Mouse (Mus musculus): Measurements from ENCODE around the gene Ttll13. TPM values are rescaled to one million over a fixed set of nuclear protein-coding genes. Genes with fewer than 3 reads are reported as not detected.

The Ttll13 gene
- total RNA-seq, 2 experiments from 2014 or later: 0.47 to 0.86 TPM

DNA sequence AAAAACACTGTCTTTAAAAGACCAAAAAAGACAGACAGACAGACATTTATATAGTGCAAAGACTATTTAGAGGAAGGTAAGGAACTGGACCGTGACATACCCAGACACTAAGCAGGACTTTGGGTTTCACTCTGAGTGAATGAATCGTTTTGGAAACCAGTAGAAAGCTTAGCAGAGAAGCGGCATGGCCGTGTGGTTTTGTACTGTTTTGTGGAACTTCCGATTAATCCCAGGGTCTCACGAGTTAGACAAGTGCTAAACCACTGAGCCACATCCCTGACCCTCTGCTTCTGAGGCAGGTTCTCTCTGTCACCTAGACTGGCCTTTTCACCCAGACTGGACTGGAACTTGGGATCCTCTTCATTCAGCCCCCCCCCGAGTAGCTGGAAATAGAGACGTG, 31.7 kb upstream of the Ttll13 start:
- DNase-seq: no peak

DNA sequence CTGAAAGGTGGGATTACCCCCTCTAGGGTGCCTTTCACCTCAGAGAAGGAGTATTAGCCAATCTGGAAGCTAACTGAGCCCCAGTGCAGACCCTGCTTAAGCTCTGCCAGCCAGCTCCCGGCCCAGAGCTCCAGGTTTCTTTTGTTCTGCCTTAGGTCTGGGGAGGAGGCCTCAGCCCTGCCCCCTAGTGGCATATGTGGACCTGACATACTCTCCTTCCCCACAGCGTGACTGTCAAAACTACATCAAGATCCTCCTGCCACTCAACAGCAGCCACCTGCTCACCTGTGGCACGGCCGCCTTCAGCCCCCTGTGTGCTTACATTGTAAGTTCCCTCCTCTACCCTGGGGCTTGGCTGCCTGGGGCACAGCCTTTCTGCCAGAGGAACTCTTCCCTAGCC, 30.8 kb upstream of the Ttll13 start:
- DNase-seq: peak; percentile 85

DNA sequence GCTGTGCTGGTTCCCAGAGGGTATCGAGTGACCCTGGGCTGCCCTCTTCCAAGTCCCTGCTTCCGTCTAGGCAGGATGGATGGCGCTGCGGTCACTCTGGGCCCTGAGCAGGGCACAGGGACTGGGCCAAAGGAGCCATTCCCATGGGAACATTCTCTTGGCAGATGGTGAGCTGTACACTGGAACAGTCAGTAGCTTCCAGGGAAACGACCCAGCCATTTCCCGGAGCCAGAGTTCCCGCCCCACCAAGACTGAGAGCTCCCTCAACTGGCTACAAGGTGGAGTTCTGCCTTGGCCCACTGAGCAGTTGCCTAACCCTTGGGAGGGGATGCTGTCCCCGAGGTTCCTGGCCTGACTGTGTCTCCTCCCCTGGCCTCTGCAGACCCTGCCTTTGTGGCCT, 29.6 kb upstream of the Ttll13 start:
- peak; percentile 57 for DNase-seq

DNA sequence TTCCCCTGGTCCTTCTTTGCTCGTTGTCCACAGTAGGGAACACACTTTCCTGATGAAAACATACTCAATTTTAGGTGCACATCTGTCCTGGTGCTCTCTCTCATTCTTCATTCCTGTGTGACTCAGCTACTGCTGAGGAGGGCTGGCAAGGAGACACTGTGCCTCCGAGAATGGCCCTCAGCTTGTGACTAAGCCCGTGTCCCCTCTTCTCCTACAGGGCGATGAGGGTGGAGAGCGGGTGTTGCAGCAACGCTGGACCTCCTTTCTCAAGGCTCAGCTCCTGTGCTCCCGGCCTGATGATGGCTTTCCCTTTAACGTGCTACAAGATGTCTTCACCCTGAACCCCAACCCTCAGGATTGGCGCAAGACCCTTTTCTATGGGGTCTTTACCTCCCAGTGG, 27.5 kb upstream of the Ttll13 start:
- DNase-seq: no peak

DNA sequence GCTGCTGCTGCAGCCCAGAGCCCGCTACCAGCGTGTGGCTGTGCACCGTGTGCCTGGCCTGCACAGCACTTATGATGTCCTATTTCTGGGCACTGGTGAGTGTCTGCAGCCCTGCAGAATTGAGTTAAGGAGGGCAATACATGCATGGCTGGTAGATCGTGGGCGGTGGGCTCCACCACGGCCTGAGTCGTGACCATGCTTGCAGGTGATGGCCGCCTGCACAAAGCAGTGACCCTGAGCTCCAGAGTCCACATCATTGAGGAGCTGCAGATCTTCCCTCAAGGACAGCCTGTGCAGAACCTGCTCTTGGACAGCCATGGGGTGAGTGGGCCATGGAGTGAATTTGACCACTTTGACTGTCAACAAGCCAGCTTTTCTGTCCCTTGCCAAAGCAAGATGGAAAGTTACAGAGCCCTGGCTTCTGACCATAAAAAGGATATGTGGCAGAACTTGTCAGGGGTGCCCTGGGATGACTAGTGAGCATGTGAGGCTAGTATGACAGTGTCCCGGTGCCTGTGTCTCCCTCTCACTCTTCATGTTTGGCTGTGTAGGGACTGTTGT, 25.9 kb upstream of the Ttll13 start:
- DNase-seq: no peak

DNA sequence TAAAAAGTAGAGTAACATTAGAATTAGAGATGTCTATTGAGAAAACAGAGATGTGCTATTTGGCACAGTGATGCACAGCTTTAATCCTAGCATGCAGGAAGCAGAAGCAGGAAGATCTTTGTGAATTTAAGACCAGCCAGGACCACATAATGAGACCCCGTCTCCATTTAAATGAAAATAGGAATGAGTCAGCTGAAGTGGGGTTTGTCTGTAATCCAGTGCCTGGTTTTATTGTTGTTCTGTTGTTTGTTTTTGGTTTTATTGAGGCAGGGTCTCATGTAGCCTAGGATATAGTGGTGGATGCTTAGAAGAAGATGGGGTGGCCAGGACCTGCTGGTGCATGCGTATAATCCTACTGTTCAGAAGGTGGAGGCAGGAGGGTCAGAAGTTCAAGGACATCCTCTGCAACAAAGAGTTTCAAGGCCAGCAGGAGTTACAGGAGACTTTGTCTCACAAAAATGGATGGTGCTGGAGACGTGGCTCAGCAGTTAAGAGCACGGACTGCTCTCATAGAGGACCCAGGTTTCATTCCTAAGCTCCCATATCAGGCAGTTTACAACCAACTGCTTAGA, 24.9 kb upstream of the Ttll13 start:
- DNase-seq: no peak

DNA sequence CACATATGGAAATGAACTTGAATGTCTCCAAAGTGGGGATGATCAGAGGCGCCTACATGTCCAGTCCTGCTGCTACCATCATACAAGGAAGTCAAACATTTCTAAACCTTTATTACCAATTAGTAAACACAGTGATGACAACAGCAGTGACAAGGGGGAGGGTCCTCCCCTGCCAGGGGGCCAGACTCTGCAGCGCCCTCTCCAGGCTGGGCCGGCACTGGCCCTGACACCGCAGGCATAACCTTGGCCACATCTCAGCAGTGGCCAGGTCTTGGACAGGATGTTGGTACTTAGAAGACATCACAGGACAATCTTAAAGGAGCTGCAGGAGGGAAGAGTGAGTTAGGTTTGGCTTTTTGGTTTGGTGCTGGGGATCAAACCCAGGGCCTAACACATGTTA, 19.1 kb upstream of the Ttll13 start:
- DNase-seq: no peak

DNA sequence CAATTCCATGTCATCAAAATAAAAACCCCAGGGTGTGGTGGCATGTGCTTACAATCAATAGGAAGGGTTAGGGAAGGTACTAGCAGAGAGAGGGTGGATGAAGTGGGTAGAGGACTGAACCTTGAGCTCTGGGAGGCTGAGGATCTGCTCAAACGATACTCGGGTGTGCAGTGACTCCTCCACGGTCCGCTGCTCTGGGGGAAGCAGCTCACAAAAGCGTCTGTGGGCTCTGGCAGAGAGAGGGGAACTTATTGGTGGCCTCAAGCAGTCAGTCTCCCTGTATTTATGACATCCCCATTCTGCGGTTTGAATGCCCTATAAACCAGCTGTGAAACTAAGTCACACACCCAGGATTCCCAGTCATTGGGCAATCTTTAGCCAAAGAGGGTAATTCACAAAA, 16.0 kb upstream of the Ttll13 start:
- no peak for DNase-seq

DNA sequence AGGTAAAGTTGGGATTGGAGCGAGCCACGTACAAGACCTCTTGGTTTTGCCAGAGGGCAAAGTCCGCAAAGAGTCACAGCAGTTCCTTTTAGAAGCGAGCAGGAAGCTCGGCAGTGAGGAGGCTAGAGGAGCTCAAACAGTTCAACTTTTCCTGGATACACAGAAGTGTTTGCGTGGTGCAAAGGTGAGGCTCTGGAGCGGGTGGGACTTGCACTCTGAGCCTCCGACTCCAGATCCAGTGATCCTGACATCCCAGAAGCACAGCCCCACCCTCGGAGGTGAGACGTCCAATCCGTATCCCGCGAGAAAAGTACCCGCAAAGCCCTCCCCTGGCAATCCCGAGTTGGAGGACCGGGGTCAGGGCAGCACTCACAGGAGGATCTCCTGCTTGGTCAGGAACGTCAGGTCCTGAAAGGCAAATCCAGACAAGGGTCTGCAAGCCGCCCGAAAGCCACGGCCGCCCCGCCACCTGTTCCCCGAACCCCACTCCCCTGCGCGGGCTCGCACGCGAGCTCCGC, 14.1 kb upstream of the Ttll13 start:
- DNase-seq: no peak

DNA sequence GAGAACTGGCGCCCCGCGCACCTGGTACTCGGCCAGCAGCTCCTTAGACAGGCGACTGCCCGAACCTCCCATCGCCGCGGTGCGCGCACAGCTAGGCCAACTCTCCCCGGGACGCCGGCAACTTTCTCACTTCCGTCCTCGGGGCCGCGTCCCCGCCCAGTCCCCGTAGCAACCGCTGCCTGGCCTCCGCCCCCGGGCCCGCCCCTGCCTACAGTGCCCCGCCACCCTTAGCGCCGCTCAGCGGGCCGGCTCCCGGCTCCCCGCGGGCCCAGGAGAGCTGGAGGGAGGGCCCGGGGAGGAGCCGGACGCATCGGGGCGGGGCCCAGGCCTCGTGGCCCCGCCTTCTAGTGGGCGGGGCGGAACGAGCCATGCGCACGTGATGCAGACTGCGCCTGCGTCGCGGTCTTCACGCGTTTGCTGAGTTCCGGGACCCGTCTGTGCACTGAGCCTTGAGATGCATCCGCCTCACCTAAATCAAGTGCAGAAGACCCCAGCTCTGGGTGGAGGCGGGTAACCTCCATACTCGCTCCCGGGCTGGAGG, 13.6 kb upstream of the Ttll13 start, which contains the start of the genes Cib1 and Gdpgp1:
Gene Cib1, minus strand, starts transcription at position 325 of the 541 bp plus-strand sequence.
Gene Gdpgp1, plus strand, starts transcription at position 377 of the 541 bp plus-strand sequence.
- peak; percentile 97 for DNase-seq

DNA sequence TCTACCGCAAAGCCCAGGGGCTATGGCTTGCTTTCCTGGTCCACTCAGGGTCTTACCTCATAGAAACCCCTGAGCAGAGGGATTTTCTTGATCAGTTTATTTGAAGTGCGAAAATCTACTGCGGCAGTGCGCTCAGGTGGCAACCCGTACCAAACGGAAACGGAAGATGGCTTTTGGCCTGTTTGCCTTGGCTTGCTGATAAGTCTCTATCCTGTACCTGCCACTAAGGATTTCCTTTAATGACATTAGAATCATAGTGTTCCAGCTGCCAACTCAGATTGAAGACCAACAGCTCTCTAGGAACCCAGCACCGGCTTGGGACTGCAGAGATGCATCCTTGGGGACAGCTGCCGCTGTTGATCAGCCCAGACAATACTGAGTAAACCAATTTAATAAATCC, 12.4 kb upstream of the Ttll13 start:
- no peak for DNase-seq

DNA sequence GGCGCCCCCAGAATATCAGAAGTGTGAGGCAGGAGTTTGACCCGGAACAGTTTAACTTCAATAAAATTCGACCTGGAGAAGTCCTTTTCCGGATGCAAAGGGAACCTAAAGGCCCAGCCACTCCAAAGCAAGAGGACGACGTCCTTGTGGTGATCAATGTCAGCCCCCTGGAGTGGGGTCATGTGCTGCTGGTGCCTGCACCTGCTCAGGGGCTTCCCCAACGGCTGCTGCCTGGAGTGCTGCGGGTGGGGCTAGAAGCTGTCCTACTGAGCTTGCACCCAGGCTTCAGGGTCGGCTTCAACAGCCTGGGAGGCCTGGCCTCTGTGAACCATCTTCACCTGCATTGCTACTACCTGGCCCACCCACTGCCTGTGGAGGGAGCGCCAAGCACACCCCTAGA, 7.6 kb upstream of the Ttll13 start:
- no peak for DNase-seq

DNA sequence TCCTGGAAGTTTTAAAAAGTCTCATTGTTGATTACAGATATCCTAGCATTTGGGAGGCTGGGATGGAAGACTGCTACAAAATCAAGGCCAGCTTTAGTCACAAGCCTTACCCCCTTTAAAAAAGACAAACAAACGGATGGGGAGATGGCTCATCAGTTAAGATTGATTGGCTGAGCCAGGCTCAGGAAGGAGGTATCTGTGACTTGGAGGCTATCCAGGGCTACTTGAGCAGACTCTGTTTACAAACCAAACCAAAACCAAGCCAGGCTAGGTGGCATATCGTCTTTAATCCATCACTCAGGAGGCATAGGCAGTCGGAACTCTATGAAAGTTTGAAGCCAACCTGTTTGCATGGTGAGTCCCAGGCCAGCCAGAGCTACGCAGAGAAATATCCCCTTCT, 4.5 kb upstream of the Ttll13 start:
- no peak for DNase-seq

DNA sequence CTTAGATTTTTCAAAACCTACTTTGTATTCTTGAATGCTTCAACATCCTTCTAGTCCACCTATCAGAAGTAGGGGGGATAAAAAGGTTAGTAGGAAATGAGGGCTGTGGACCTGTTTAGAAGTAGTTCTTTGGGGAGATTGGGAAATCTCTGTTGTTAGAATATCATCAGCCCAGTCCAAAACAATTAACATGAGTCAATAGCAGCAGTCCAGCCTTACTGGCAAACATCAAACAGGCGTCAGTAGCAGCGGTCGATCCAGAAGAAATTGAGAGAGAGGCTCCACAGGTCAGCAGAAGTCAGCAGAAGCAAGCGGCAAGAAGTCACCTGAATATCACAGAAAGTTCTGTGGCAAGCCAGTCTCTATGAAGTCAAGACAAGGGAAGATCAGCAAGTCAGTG, 1.3 kb upstream of the Ttll13 start:
- DNase-seq: no peak

DNA sequence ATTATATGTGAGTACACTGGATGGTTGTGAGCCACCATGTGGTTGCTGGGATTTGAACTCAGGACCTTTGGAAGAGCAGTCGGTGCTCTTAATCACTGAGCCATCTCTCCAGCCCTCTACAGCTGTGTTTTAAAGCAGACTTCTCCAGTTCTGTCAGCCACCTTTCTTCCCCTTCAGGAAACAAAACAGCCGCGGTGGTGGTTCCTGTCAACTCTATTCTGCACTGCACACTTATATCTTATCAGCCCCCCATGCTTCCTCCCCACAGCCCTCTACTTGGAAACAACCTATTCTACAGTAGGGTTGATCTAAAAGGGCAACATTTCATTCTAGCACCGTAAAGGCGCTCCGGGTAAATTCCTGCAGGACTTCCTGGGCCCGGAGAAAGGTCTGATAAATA, 683 bp downstream of the Ttll13 start:
- no peak for DNase-seq

DNA sequence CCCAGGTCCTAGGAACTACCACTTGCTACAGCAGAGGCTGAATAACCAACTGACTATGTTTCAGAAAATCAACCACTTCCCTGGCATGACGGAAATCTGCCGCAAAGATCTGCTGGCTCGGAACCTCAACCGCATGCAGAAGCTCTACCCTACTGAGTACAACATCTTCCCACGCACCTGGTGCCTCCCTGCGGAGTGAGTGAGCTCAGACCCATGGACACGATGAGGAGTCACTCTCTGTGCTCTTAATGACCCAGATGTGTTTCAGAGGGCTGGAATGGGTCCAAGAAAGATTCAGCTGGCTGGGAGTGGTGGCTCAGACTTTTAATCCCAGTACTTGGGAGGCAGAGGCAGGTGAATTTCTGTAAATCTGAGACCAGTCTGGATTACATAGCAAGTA, 6.3 kb downstream of the Ttll13 start:
- DNase-seq: no peak

DNA sequence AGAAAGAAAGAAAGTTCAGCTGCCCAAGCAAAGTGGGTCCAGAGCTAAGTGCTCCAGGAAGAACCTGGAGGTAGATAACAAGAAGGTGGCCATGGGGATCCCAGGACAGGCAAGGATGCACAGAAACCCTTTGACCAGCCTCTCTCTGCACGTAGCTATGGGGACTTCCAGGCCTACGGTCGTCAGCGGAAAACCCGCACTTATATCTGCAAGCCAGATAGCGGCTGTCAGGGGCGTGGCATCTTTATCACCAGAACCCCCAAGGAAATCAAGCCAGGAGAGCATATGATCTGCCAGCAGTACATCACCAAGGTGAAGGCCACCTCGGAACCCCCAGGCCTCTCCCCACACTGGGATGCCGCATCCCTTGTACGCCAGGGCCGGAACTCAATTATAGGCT, 6.7 kb downstream of the Ttll13 start:
- DNase-seq: no peak

DNA sequence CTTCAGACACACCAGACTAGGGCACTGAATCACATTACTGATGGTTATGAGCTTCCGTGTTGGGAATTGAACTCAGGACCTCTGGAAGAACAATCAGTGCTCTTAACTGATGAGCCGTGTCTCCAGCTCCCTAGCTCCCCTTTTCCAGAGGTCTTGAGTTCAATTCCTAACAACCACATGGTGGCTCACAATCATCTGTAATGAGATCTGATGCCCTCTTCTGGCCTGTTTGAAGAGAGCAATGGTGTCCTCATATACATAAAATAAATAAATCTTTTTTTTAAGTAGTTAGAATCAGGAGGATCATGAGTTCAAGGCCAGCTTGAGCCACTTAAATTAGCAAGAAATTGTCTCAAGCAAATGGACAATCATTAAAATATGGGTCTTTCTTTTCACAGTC, 9.8 kb downstream of the Ttll13 start:
- DNase-seq: no peak

DNA sequence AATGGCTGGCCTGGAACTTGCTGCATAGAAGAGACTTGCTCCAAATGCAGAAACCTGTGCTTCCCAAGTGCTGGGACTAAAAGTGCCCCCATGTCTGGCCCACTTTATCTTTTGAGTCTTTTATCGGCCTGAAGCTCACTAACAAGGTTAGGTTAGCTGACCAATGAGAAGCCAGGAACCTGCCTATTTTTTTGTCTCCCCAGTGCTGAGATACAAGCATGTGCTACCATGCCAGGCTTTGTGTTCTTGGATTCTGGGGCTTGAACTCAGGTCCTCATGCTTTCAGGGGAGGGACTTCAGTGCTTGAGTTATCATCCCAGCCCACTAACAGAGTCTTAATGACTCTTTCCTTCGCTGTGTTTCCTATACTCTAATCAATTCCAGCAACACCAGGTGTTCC, 11.5 kb downstream of the Ttll13 start:
- DNase-seq: no peak

DNA sequence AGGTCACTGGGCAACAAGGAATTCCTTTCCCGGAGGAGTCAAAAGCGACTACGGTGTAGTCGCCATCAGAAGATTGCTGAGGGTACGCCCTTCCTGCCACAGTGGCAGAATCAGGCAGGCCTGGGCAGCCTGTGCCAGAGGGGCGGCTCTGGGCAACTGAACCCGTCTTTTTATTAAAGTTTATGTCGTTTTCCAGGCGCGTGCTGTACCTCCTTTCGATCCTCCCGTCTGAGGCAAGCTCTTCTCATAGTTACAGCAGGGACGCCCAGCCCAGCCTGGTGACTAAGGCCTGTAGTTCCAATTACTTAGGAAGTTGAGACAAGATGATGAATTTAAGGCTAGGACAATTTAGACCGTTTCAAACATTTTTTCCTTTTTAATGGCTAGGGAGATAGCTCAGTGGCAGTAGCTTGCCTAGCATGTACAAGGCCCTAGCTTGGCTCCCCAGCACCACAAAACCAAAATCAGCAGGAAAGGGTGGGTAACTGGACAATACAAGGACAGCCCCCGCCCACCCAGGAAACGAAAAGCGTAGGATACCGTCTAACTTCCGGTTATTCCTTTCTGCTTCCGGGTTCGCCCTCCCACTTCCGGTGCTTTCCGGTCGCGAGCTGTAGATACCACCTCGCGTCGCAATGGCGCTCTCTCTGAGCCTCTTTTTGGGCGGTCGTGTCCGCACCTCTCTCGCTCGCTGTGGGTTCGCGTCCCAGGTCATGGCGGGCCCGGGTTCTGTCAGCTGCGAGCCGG, 14.6 kb downstream of the Ttll13 start, which contains the start of gene Ngrn:
Gene Ngrn, plus strand, starts transcription at position 591 of the 747 bp plus-strand sequence.
- peak; percentile 87 for DNase-seq

DNA sequence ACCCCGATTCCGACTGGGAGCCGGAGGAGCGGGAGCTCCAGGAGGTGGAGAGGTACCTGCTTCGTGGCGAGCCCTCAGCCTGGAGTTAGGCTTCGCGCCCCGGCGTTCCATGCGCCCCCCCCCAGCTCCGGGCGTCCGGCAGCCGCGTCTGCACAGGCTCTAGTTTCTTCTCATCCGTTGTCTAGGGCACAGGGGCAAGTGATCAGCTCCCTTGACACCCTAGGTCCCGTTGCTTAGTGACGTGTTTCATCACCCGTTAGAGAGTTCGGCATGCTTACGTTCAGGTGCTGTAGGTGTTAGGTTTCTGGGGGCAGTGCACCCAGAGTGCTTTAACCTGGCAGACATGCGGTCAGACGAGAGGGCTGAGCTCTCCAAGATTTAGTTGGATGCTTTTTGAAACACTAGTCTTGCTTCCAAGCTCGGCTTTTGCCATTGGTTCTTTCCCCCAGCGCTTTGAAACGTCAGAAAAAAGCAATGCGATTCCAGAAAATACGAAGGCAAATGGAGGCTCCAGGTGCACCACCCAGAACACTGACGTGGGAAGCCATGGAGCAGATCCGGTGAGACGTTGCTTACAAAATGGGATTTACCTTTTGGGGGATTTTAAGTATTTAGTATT, 15.3 kb downstream of the Ttll13 start:
- DNase-seq: no peak

DNA sequence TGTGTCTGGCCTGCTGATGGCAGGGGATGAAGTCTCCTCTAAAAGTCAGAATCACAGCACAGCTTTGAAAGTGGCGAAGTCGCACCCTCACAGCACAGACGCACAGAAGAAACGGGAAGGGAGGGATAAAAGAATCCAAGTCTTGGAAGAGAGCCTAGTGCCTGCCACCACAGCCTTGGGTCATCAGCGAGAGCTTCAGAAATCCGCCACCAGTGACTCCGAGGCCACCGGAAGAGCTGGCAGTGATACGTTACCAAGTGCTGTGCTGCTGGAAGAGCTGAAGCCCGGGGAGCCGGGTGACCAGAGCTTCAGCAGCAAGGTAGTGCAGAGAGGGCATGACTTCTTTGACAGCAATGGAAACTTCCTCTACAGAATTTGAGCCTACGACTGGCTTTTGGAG, 18.4 kb downstream of the Ttll13 start:
- DNase-seq: no peak

DNA sequence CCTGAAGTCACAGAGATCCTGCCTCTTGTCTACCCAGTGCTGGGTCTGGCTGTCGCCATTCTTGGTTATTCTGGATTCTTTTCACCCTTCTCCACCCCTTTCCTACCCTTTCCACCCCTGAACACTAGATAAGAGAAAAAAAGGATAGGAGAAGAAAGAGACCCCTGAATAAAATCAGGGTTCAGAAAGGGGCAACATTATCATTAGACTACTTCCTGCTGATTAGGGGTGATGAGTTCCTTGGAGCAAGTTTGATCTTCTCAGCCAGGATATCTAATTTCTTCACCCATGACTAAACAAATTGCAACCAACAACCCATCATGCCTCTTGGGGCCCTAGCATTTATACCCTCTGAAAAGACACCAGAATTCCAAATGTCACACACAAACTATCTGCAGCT, 21.6 kb downstream of the Ttll13 start:
- no peak for DNase-seq
